Mouse (Mus musculus) stomach, postnatal 0 days (tissue): ENCODE measurements around the gene Creb5.

Experiments
- CTCF ChIP-seq: IDR thresholded peaks from 2 replicates; pipeline ENCODE4 v1.5.1; 2016; ENCODE audit warnings: antibody characterized with exemption, low read depth, mild to moderate bottlenecking, moderate library complexity
- EP300 ChIP-seq: optimal IDR thresholded peaks from 2 replicates; pipeline ENCODE3; 2016; ENCODE audit warnings: antibody characterized with exemption

DNA sequence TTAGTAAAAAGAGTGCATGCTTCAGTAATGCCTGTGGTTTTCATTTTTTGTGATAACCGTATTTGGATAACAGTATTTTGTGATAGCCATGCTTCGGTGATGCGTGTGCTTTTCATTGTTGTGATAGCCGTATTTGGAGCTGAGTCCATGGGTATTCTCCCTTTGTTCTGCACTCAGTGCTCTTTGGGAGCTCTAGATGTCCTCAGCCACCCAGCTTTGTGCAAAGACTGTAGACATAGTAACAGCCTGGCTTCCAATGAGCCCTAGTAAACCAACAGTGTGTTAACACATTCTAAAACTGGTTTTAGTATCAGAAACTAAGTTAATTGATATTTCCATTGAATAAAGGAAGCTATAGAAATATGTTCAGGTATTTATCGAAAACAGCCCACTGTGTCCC lies 254.7 kb downstream of the Creb5 start:
- no peak for TF ChIP-seq EP300
- peak; percentile 42 for TF ChIP-seq CTCF
